Mouse (Mus musculus): Measurements from ENCODE around the gene Rabgap1l.

DNA sequence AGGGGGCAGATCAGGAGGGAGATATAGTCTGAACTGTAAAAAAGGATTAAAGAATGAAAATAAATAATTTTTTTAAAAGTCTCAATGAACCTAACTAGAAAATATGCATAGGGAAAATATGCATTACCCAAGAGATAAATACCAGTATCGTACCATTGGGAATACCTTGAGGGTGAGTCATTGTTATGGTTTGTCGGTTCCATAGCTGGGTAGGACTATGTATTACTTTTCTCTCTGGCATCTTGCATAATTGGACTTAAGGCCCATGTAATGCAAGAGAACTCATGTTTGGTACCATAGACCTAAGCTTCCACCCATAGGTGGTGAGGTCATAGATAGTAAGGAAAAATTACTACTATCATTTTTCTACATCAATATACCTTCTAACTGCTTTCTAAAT is 88.4 kb downstream of the Rabgap1l start:
- no peak for TF ChIP-seq POLR2A (IDR thresholded peaks at IDR 0.05; ENCODE audit: insufficient read depth, low read length)
- no peak for TF ChIP-seq EP300 (IDR thresholded peaks at IDR 0.05; ENCODE audit: insufficient read depth, low read depth, low read length)
